In the genomic region with DNA sequence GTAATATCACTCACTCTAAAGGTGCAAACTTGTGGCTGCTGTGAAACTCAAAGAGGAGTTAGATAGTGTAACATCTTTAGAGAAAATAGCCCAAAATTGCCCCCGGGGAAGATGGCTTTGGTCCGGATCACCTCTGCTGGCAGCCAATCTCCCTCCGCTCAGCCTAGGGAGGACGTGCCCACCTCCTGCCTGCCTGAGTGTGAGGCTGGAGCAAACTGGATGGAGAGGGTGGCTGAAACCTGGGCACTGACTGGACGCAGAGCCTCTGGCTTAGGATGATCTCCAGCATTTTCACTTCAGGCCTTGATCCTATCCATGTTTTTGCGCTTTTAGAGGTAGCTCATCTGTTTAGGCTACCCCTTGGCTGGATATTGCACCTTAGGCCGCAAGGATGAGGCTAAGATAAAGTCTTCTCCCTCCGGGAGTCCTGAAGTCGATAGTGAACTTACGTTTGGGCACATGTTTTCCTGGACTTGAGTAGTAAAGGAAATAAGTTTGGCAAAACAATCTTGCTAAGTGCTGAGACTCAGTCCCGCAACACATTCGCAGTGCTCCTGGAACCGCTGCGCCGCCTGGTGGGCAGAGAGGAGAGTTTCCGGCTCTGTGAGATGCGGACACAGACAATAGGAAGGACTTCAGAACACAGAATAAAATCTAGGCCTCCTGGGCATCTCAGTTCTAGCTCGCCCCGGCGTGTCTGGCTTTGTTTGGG, we compare ENCODE assay signal across 7 mouse cellular contexts. TPM values are rescaled to one million over a fixed set of nuclear protein-coding genes. Genes with fewer than 3 reads are reported as not detected.
DNase-seq lines count a peak whose midpoint lies in the region; ATAC-seq and TF ChIP-seq lines count a peak whose summit lies in the region.

No protein-coding gene starts in this region.

- H3K4me1 ChIP-seq in intestine, postnatal 0 days (replicated peaks; ENCODE audit: control insufficient read depth, insufficient read depth, low read length) = no peaks in the 10 kb centered on the region
- H3K4me1 ChIP-seq in limb, embryonic 13.5 days = peaks cover 50% of the 10 kb centered on the region
- H3K4me1 ChIP-seq in midbrain, embryonic 14.5 days (ENCODE audit: control insufficient read depth, insufficient read depth, low read length) = peaks cover 21% of the 10 kb centered on the region; the same call in 1 of the 2 replicates

- no peaks in the 10 kb centered on the region for H3K27me3 ChIP-seq in intestine, postnatal 0 days (replicated peaks; ENCODE audit: control insufficient read depth, insufficient read depth, low read length)
- peaks cover 12% of the 10 kb centered on the region; the same call in 1 of the 2 replicates for H3K27me3 ChIP-seq in limb, embryonic 13.5 days
- peaks cover 29% of the 10 kb centered on the region for H3K27me3 ChIP-seq in midbrain, embryonic 14.5 days (ENCODE audit: control insufficient read depth, insufficient read depth, low read length)

- peak overlapping the region; percentile 93 for H3K4me2 ChIP-seq in intestine, postnatal 0 days (replicated peaks; ENCODE audit: low read depth)
- H3K4me2 ChIP-seq in limb, embryonic 13.5 days (replicated peaks) = peak overlapping the region; percentile 96
- H3K4me2 ChIP-seq in midbrain, embryonic 14.5 days (ENCODE audit: low read length) = peak overlapping the region; percentile 93

- H3K36me3 ChIP-seq in intestine, postnatal 0 days (ENCODE audit: control insufficient read depth, insufficient read depth) = no peaks in the 10 kb centered on the region
- no peaks in the 10 kb centered on the region for H3K36me3 ChIP-seq in limb, embryonic 13.5 days
- no peaks in the 10 kb centered on the region for H3K36me3 ChIP-seq in midbrain, embryonic 14.5 days (ENCODE audit: control insufficient read depth, insufficient read depth, low read length)

- peak overlapping the region; percentile 92 for H3K27ac ChIP-seq in intestine, postnatal 0 days (ENCODE audit: low read depth, low read length)
- peak overlapping the region; percentile 86; the same call in 1 of the 2 replicates for H3K27ac ChIP-seq in limb, embryonic 13.5 days
- no peak overlapping the region for H3K27ac ChIP-seq in midbrain, embryonic 14.5 days (replicated peaks; ENCODE audit: low read depth, low read length)

- peak; percentile 59 for ATAC-seq in granulocyte monocyte progenitor cell, adult 5-6 weeks (replicated peaks; ENCODE audit: poor library complexity, severe bottlenecking)
- ATAC-seq in intestine, postnatal 0 days = no peak; the same call in 1 of the 2 replicates
- ATAC-seq in limb, embryonic 13.5 days (ENCODE audit: low FRiP score, low read depth) = no peak
- no peak for ATAC-seq in midbrain, embryonic 14.5 days (ENCODE audit: low FRiP score, low TSS enrichment)

- peak overlapping the region; percentile 23; the same call in 1 of the 2 replicates for H3K9ac ChIP-seq in intestine, postnatal 0 days (ENCODE audit: low read depth, low read length)
- H3K9ac ChIP-seq in limb, embryonic 13.5 days = peak overlapping the region; percentile 85
- H3K9ac ChIP-seq in midbrain, embryonic 14.5 days (replicated peaks; ENCODE audit: low read length) = peak overlapping the region; percentile 57; the same call in 1 of the 2 replicates

- peak; percentile 83 to 91 for DNase-seq in adrenal gland, adult 18-20 months (ENCODE audit: low spot score in 2 of 2)
- DNase-seq in embryo, embryonic 10.5 days (ENCODE audit: low spot score) = peak; percentile 97
- peak; percentile 93 for DNase-seq in midbrain, embryonic 14.5 days
- DNase-seq in spleen, adult 12 weeks (ENCODE audit: low spot score) = peak; percentile 56

- peak; percentile 98 for TF ChIP-seq CTCF in intestine, postnatal 0 days (IDR thresholded peaks at IDR 0.05; ENCODE audit: low read depth)

- H3K9me3 ChIP-seq in intestine, postnatal 0 days (ENCODE audit: control insufficient read depth) = no peaks in the 10 kb centered on the region
- no peaks in the 10 kb centered on the region for H3K9me3 ChIP-seq in limb, embryonic 13.5 days
- no peaks in the 10 kb centered on the region for H3K9me3 ChIP-seq in midbrain, embryonic 14.5 days (ENCODE audit: control insufficient read depth, low read length)

- WGBS in intestine, postnatal 0 days = 13% methylated on average over 20 of the region's 20 CpGs
- 11% methylated on average over 20 of the region's 20 CpGs for WGBS in limb, embryonic 13.5 days
- 10% methylated on average over 20 of the region's 20 CpGs for WGBS in midbrain, embryonic 14.5 days

- no peak overlapping the region for H3K4me3 ChIP-seq in intestine, postnatal 0 days (ENCODE audit: low read depth, low read length)
- H3K4me3 ChIP-seq in limb, embryonic 13.5 days = peak overlapping the region; percentile 62
- peak overlapping the region; percentile 44 for H3K4me3 ChIP-seq in midbrain, embryonic 14.5 days (replicated peaks; ENCODE audit: low read depth, low read length)

RNA-seq across cellular contexts. Expression of gene Efna1, which starts 0.8 kb away (rescaled TPM):
- total RNA-seq in adrenal gland, adult 18-20 months (2021) = 10 to 100 TPM; 12.2 to 12.6 TPM
- not detected in 2 replicates for total RNA-seq in granulocyte monocyte progenitor cell, adult 5-6 weeks (2014; fragmentation: Nextera tagmentation)
- total RNA-seq in granulocyte monocyte progenitor cell, adult 5-6 weeks (2017) = not detected in 2 replicates
- 50.7 and 69.8 TPM in 2 replicates for polyA plus RNA-seq in intestine, postnatal 0 days (2015; fragmentation: Nextera tagmentation; extraction: Ambion mirVana)
- polyA plus RNA-seq in limb, embryonic 13.5 days (2015; fragmentation: Nextera tagmentation; extraction: Ambion mirVana) = 44.0 and 46.2 TPM in 2 replicates
- polyA plus RNA-seq in midbrain, embryonic 14.5 days (2014; fragmentation: Nextera tagmentation; extraction: Ambion mirVana) = 5.2 and 8.7 TPM in 2 replicates

RNA-seq across cellular contexts. Expression of gene Slc50a1, which starts 11.4 kb away (rescaled TPM):
- total RNA-seq in adrenal gland, adult 18-20 months (2021) = 10 to 100 TPM; 40.9 to 52.4 TPM
- total RNA-seq in granulocyte monocyte progenitor cell, adult 5-6 weeks (2014; fragmentation: Nextera tagmentation) = 55.0 and 80.7 TPM in 2 replicates
- total RNA-seq in granulocyte monocyte progenitor cell, adult 5-6 weeks (2017) = 62.0 and 65.0 TPM in 2 replicates
- 57.4 and 61.8 TPM in 2 replicates for polyA plus RNA-seq in intestine, postnatal 0 days (2015; fragmentation: Nextera tagmentation; extraction: Ambion mirVana)
- polyA plus RNA-seq in limb, embryonic 13.5 days (2015; fragmentation: Nextera tagmentation; extraction: Ambion mirVana) = 85.5 and 88.8 TPM in 2 replicates
- 35.3 and 38.1 TPM in 2 replicates for polyA plus RNA-seq in midbrain, embryonic 14.5 days (2014; fragmentation: Nextera tagmentation; extraction: Ambion mirVana)

RNA-seq across cellular contexts. Expression of gene Dpm3, which starts 22.6 kb away (rescaled TPM):
- 100 to 1,000 TPM; 119 to 122 TPM for total RNA-seq in adrenal gland, adult 18-20 months (2021)
- 31.2 and 122 TPM in 2 replicates for total RNA-seq in granulocyte monocyte progenitor cell, adult 5-6 weeks (2014; fragmentation: Nextera tagmentation)
- 86.0 and 91.7 TPM in 2 replicates for total RNA-seq in granulocyte monocyte progenitor cell, adult 5-6 weeks (2017)
- polyA plus RNA-seq in intestine, postnatal 0 days (2015; fragmentation: Nextera tagmentation; extraction: Ambion mirVana) = 120 and 128 TPM in 2 replicates
- polyA plus RNA-seq in limb, embryonic 13.5 days (2015; fragmentation: Nextera tagmentation; extraction: Ambion mirVana) = 120 and 126 TPM in 2 replicates
- polyA plus RNA-seq in midbrain, embryonic 14.5 days (2014; fragmentation: Nextera tagmentation; extraction: Ambion mirVana) = 71.6 and 84.1 TPM in 2 replicates

RNA-seq across cellular contexts. Expression of gene Trim46, which starts 35.6 kb away (rescaled TPM):
- total RNA-seq in adrenal gland, adult 18-20 months (2021) = 1 to 10 TPM; 1.7 to 2.9 TPM
- 3.7 and 6.0 TPM in 2 replicates for total RNA-seq in granulocyte monocyte progenitor cell, adult 5-6 weeks (2014; fragmentation: Nextera tagmentation)
- 0.52 and 2.8 TPM in 2 replicates for total RNA-seq in granulocyte monocyte progenitor cell, adult 5-6 weeks (2017)
- polyA plus RNA-seq in intestine, postnatal 0 days (2015; fragmentation: Nextera tagmentation; extraction: Ambion mirVana) = 1.2 and 1.3 TPM in 2 replicates
- polyA plus RNA-seq in limb, embryonic 13.5 days (2015; fragmentation: Nextera tagmentation; extraction: Ambion mirVana) = 6.1 and 6.8 TPM in 2 replicates
- polyA plus RNA-seq in midbrain, embryonic 14.5 days (2014; fragmentation: Nextera tagmentation; extraction: Ambion mirVana) = 63.4 and 71.8 TPM in 2 replicates

RNA-seq across cellular contexts. Expression of gene Krtcap2, which starts 36.0 kb away (rescaled TPM):
- total RNA-seq in adrenal gland, adult 18-20 months (2021) = 100 to 1,000 TPM; 108 to 123 TPM
- 312 and 315 TPM in 2 replicates for total RNA-seq in granulocyte monocyte progenitor cell, adult 5-6 weeks (2014; fragmentation: Nextera tagmentation)
- total RNA-seq in granulocyte monocyte progenitor cell, adult 5-6 weeks (2017) = 376 and 384 TPM in 2 replicates
- 273 and 281 TPM in 2 replicates for polyA plus RNA-seq in intestine, postnatal 0 days (2015; fragmentation: Nextera tagmentation; extraction: Ambion mirVana)
- polyA plus RNA-seq in limb, embryonic 13.5 days (2015; fragmentation: Nextera tagmentation; extraction: Ambion mirVana) = 332 and 333 TPM in 2 replicates
- 199 and 237 TPM in 2 replicates for polyA plus RNA-seq in midbrain, embryonic 14.5 days (2014; fragmentation: Nextera tagmentation; extraction: Ambion mirVana)

Comparison
In these comparisons a context has a peak if more than half of its experiments do, and no peak if none do; other contexts are left out.
1. H3K9ac ChIP-seq: peak in every context shown above with its lines; median percentile 85 in limb, embryonic 13.5 days; 57 in midbrain, embryonic 14.5 days; 23 in intestine, postnatal 0 days.